Mouse (Mus musculus) mouse trophoblast stem cell (cell line): Measurements from ENCODE around the gene Scn3b.

ENCODE experiments used
- in situ Hi-C, 2 experiments: fragments of 300-500 bp; cut with MseI, MboI; formaldehyde crosslinking; loops; 2 replicates in 1 of 2; 3 replicates in 1 of 2; pipeline ENCODE4 v1.15.1; 2025

The Scn3b gene

DNA sequence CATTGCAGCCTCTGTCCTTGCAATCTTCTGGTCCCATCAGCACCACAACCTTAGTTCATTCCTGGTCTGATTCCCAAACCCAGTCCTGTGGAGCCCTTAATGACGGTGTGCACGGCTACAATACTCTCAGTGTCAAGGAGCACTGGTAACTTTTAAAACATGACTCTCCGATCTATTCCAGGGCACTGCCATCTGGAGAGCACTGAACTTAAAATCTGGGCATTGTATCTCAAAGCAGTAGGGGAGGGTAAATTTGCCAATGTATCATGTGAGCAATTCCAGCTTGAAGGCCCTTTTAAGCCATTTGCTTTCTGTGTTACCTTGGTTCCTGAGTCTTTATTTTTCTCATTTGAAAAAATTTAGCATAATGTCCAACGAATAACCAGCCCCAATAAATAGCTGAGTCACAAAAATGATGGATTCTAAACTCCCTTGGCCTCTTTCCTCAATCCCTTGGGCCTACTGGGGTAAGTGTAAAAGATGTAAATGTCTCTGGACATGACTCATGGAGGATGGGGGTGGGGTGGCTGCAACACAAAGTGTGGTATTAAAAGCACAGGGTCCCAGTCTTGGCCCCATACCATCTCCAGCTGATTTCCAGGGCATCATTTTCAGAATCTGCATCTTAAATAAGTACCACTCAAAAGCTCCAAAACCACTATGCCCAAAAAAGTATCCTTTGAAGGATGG is 68.3 kb downstream of the Scn3b start:
- in situ Hi-C loops = no loop called here

GRCm38 (mm10) chr9:40339578-40339977 is 70.6 kb downstream of the Scn3b start:
- in situ Hi-C loops = no loop called here
